Mouse (Mus musculus) hindbrain, embryonic 12.5 days (tissue): ENCODE results near the gene G6pc. TPM values are rescaled to one million over a fixed set of nuclear protein-coding genes. Genes with fewer than 3 reads are reported as not detected.

Experiments used
- ATAC-seq: fragments of 200-750 bp; cut with Nextera tagmentation; 2 replicates; pipeline ENCODE4 v1.8.0; 2017; ENCODE audit warnings: moderate TSS enrichment; ENCODE audit not compliant: low FRiP score
- H3K27ac ChIP-seq: fragments of 300-500 bp; sonication (generic); 2 replicates; pipeline ENCODE4 v1.5.1; 2016; ENCODE audit warnings: mild to moderate bottlenecking
- H3K27me3 ChIP-seq: fragments of 300-500 bp; sonication (generic); 2 replicates; pipeline ENCODE4 v1.6.1; 2016; ENCODE audit warnings: mild to moderate bottlenecking
- H3K36me3 ChIP-seq: fragments of 300-500 bp; sonication (generic); 2 replicates; pipeline ENCODE4 v1.6.1; 2016; ENCODE audit warnings: mild to moderate bottlenecking
- H3K4me1 ChIP-seq: fragments of 300-500 bp; sonication (generic); 2 replicates; pipeline ENCODE4 v1.6.1; 2016
- H3K4me2 ChIP-seq: fragments of 300-500 bp; sonication (generic); replicated peaks from 2 replicates; pipeline ENCODE4 v1.6.1; 2016; ENCODE audit warnings: mild to moderate bottlenecking
- H3K4me3 ChIP-seq: fragments of 300-500 bp; sonication (generic); 2 replicates; pipeline ENCODE4 v1.5.1; 2016; ENCODE audit warnings: mild to moderate bottlenecking
- H3K9ac ChIP-seq: fragments of 300-500 bp; sonication (generic); 2 replicates; pipeline ENCODE4 v1.6.1; 2016; ENCODE audit warnings: mild to moderate bottlenecking, moderate library complexity
- H3K9me3 ChIP-seq: fragments of 300-500 bp; sonication (generic); replicated peaks from 2 replicates; pipeline ENCODE4 v1.6.1; 2016; ENCODE audit warnings: mild to moderate bottlenecking
- WGBS: fragments of 180-500 bp; shearing (Covaris S2); methylation state at CpG from one replicate; pipeline ENCODE4 v1.1.7; 2016; 5-methylcytosine and 5-hydroxymethylcytosine counted together
- microRNA-seq: library from miRNA; unstranded; fragments of <30 nt; microRNA quantifications from one replicate; pipeline ENCODE4, GENCODE M21; 2017
- polyA plus RNA-seq: library from polyadenylated mRNA; unstranded; fragments of >200 nt; fragmentation: Nextera tagmentation; extraction: Ambion mirVana; gene quantifications from 2 replicates; pipeline ENCODE4 v1.2.1, GENCODE M21; 2016

The G6pc gene
- polyA plus RNA-seq, 1 experiment from 2014 or later: not detected

DNA sequence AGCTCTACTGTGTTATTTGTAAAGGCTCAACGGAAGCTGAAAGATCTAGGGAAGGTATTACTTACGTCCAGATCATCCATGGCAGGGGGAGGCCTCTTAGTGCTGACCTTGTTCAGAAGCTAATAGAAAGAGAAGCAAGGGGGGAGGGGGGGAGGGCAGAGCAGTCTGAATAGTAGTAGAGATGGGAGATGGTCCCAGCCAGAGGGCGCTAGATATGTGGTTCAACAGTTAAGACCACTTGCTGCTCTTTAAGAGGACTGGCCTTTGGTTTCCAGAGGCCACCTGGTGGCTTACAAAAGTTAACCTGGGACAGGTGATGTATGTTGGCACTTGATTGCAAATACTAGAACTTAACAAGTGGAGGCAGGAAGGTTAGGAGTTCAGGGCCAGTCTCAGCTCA is 52.2 kb downstream of the G6pc start:
- Histone ChIP-seq H3K4me2 (no peak overlapping the region), H3K9ac (no peak overlapping the region), H3K9me3 (no peaks in the 10 kb centered on the region), H3K4me1 (peaks cover 17% of the 10 kb centered on the region), H3K27ac (no peak overlapping the region), H3K4me3 (no peak overlapping the region), H3K27me3 (0 out of 2 replicates have a peak, but pooled peaks cover 4% of the 10 kb centered on the region), H3K36me3 (no peaks in the 10 kb centered on the region)
- no peak for ATAC-seq
- WGBS: 18% methylated on average over 3 of the region's 3 CpGs

DNA sequence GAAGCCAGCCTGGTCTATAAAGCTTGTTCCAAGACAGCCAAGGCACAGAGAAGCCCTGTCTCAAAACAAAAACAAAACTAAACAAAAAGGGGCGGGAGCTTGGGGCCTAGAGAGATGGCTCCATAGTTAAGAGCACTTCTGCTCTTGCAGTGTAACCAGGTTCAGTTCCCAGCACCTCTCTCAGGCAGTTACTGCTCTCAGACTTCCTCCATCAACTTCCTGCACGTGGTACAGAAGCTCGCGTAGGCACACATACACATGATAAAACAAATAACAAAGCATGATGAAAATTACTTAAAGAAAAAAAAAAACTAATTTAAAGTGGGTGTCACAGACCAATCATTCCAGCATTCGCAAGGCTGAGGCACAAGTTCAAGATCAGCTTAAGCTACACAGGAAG is 52.8 kb downstream of the G6pc start:
- WGBS: 89% methylated on average over 5 of the region's 5 CpGs
- H3K27me3 ChIP-seq: 0 out of 2 replicates have a peak, but pooled peaks cover 4% of the 10 kb centered on the region
- no peaks in the 10 kb centered on the region for H3K36me3 ChIP-seq
- no peak for ATAC-seq
- no peaks in the 10 kb centered on the region for H3K9me3 ChIP-seq
- H3K4me2 ChIP-seq: no peak overlapping the region
- H3K9ac ChIP-seq: no peak overlapping the region
- H3K27ac ChIP-seq: no peak overlapping the region
- no peak overlapping the region for H3K4me3 ChIP-seq
- peaks cover 17% of the 10 kb centered on the region for H3K4me1 ChIP-seq

DNA sequence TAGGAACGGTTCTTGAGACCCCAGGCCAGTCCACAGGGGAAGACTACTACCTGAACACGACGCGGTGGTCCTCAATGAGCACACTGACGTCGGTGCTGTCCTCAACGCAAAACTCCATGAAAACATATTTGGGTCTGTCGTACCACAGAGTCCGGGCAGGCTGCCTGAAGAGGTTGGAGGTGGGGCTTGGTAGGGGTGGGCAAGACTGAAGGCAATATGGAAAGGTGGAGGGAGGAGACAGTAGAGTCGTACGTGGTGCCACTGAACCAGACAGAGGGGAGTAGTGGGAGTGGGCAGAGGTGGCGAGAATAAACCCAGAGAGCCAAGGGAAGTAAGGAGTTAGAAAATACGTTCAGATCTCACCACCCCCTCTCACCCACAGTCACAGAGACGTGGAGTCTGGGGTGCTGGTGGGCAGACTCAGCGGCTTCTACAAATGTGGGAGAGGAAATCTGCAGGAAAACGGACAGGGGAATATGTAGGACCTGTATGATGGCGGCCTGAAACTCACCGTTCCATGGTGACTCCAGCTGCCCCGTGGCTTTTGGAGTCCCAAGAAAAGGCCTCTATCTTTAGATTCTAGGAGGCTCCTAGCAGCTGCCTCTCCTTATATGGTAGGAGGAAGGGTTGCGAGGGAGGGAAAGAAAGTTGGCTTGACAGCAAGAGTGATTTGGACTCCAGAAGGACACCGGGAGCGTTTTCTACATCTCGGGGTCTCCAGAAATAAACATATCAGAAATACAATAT is 56.9 kb downstream of the G6pc start, which contains the start of gene Gm27029:
Gene Gm27029 (minus strand): TSS at position 692 of the 747 bp plus-strand sequence.
- Histone ChIP-seq H3K27me3 (0 out of 2 replicates have a peak, but pooled peaks cover 4% of the 10 kb centered on the region), H3K27ac (peak within 1 kb of the TSS; percentile 91), H3K9ac (peak within 1 kb of the TSS; percentile 73), H3K4me1 (peaks cover 26% of the 10 kb centered on the region), H3K9me3 (no peaks in the 10 kb centered on the region), H3K36me3 (peaks cover 5% of the 10 kb centered on the region), H3K4me2 (peak within 1 kb of the TSS; percentile 92), H3K4me3 (peak within 1 kb of the TSS; percentile 91)
- 6% methylated on average over 23 of the region's 23 CpGs for WGBS
- peak; percentile 54 for ATAC-seq

DNA sequence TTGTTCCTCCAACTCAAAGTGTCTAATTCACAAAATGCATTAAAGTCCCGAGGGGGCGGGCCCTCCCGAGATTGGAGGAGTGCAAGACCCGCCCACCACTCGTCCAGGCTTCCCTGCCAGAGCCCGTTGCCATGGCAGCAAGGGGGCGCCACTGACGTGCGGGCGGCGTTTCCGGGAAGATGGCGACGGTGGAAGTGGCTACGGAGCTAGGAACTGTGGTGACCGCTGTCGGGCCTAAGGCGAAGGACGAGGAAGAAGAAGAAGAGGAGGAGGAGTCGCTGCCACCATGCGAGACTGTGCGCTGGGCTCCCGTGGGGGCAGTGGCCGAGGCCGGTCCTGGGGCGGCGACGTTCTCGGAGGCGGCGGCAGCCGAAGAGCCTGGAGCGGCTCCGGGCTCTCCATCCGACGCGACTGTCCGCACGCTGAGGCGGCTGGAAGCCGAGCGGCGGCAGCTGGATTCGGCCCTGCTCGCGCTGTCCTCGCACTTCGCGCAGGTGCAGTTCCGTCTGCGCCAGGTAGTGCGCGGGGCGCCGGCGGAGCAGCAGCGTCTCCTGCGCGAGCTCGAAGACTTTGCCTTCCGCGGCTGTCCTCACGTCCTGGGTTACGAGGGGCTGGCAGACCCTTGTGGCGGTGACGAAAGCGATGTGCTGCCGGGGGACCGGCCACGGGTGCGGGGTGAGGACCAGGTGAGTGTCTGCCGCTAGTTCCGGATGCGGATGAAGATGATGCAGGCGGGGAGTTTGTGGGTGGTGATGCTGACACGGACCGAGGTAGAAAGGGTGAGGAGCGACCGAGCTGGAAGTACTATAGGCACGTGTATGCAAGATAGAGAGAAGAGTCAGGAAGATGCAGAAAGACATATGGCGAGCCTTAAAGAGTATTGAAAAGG is 57.8 kb downstream of the G6pc start, which contains the start of the genes Rundc1 and Ptges3l:
Gene Rundc1 (plus strand): TSS at position 161 of the 889 bp plus-strand sequence.
Gene Ptges3l (minus strand): TSS at position 409 of the 889 bp plus-strand sequence.
- Histone ChIP-seq H3K9me3 (no peaks in the 10 kb centered on the region), H3K27me3 (0 out of 2 replicates have a peak, but pooled peaks cover 4% of the 10 kb centered on the region), H3K36me3 (peaks cover 13% of the 10 kb centered on the region), H3K4me3 (peak within 1 kb of the TSS; percentile 91), H3K4me2 (peak within 1 kb of the TSS; percentile 92), H3K9ac (peak within 1 kb of the TSS; percentile 73), H3K27ac (peak within 1 kb of the TSS; percentile 91), H3K4me1 (peaks cover 26% of the 10 kb centered on the region)
- ATAC-seq: peak; percentile 92
- WGBS: under 1% methylated on average over 81 of the region's 81 CpGs

DNA sequence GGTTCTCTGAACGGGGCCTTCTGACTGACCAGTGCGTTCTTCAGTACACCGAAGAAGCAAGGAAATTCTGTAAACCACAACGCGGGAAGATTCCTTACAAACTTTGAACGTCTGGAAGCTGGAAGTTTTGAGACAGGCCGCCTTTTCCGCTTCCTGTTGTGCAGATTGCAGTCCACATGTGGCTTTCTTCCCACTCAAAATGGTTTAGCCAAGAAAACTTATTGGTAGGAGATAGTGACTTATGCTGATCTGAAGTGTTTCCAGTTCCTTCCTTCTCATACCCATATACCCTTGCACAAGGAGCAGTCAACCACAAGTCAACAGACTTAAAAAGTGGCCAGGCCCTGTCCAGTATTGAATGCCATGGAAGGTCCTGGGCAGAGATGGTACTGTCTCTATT is 58.8 kb downstream of the G6pc start:
- no peak overlapping the region for H3K27ac ChIP-seq
- H3K4me2 ChIP-seq: peak overlapping the region; percentile 92
- ATAC-seq: no peak
- H3K9me3 ChIP-seq: no peaks in the 10 kb centered on the region
- peaks cover 23% of the 10 kb centered on the region for H3K36me3 ChIP-seq
- peaks cover 26% of the 10 kb centered on the region for H3K4me1 ChIP-seq
- WGBS: 70% methylated on average over 8 of the region's 8 CpGs
- H3K27me3 ChIP-seq: 0 out of 2 replicates have a peak, but pooled peaks cover 4% of the 10 kb centered on the region
- peak overlapping the region; percentile 73 for H3K9ac ChIP-seq
- peak overlapping the region; percentile 91 for H3K4me3 ChIP-seq

Small RNA genes within 50 kb of the gene (microRNA-seq; reads per million reads assigned to microRNA genes)
- gene Gm25593 (not detected), gene Mir6929 (not detected)

Other genes starting within 250 kb of the G6pc start
- gene Retreg3, start 247.7 kb upstream of the G6pc start, polyA plus RNA-seq: 23.2 and 25.1 TPM in 2 replicates
- 81.6 and 83.2 TPM in 2 replicates for gene Tubg1, start 247.6 kb upstream of the G6pc start, polyA plus RNA-seq
- gene Tubg2, start 211.7 kb upstream of the G6pc start, polyA plus RNA-seq: 10.4 and 12.9 TPM in 2 replicates
- gene Cntnap1, start 197.0 kb upstream of the G6pc start, polyA plus RNA-seq: 0.97 and 1.2 TPM in 2 replicates
- 14.3 and 15.4 TPM in 2 replicates for gene Plekhh3, start 196.2 kb upstream of the G6pc start, polyA plus RNA-seq
- gene Ccr10, start 192.1 kb upstream of the G6pc start, polyA plus RNA-seq: 0.23 and 0.61 TPM in 2 replicates
- 17.3 and 18.5 TPM in 2 replicates for gene Ezh1, start 141.1 kb upstream of the G6pc start, polyA plus RNA-seq
- 60.1 and 62.2 TPM in 2 replicates for gene Ramp2, start 121.5 kb upstream of the G6pc start, polyA plus RNA-seq
- 90.9 and 97.4 TPM in 2 replicates for gene Vps25, start 113.9 kb upstream of the G6pc start, polyA plus RNA-seq
- 8.5 and 9.5 TPM in 2 replicates for gene Wnk4, start 107.0 kb upstream of the G6pc start, polyA plus RNA-seq
- gene Cntd1, start 88.5 kb upstream of the G6pc start, polyA plus RNA-seq: 1.5 TPM in 2 replicates
- gene Coa3, start 88.4 kb upstream of the G6pc start, polyA plus RNA-seq: 195 and 210 TPM in 2 replicates
- 154 and 158 TPM in 2 replicates for gene Becn1, start 65.3 kb upstream of the G6pc start, polyA plus RNA-seq
- 157 and 169 TPM in 2 replicates for gene Psme3, start 51.3 kb upstream of the G6pc start, polyA plus RNA-seq
- 2.4 and 3.5 TPM in 2 replicates for gene Aoc2, start 42.5 kb upstream of the G6pc start, polyA plus RNA-seq
- 0.07 TPM in 1 of 2 replicates, not detected in the other for gene Aoc3, start 37.0 kb upstream of the G6pc start, polyA plus RNA-seq
- gene Aarsd1, start 50.1 kb downstream of the G6pc start, polyA plus RNA-seq: 77.7 and 79.0 TPM in 2 replicates
- gene Gm27029, start 57.2 kb downstream of the G6pc start, polyA plus RNA-seq: 7.4 and 8.1 TPM in 2 replicates
- gene Rundc1, start 57.5 kb downstream of the G6pc start, polyA plus RNA-seq: 27.6 and 29.4 TPM in 2 replicates
- gene Ptges3l, start 57.8 kb downstream of the G6pc start, polyA plus RNA-seq: 3.0 and 5.9 TPM in 2 replicates
- gene Rpl27, start 74.7 kb downstream of the G6pc start, polyA plus RNA-seq: 320 and 344 TPM in 2 replicates
- 4.2 and 5.7 TPM in 2 replicates for gene Ifi35, start 80.8 kb downstream of the G6pc start, polyA plus RNA-seq
- 112 and 121 TPM in 2 replicates for gene Rnd2, start 97.4 kb downstream of the G6pc start, polyA plus RNA-seq
- gene Vat1, start 98.7 kb downstream of the G6pc start, polyA plus RNA-seq: 94.8 and 95.7 TPM in 2 replicates
- 11.2 and 12.1 TPM in 2 replicates for gene Brca1, start 184.4 kb downstream of the G6pc start, polyA plus RNA-seq
- gene Nbr1, start 184.6 kb downstream of the G6pc start, polyA plus RNA-seq: 122 and 128 TPM in 2 replicates
- gene Tmem106a, start 214.7 kb downstream of the G6pc start, polyA plus RNA-seq: 3.9 and 4.9 TPM in 2 replicates
- gene Gm11634, start 231.7 kb downstream of the G6pc start, polyA plus RNA-seq: not detected in 2 replicates